Mouse (Mus musculus): ENCODE data around the gene Yap1. TPM values are rescaled to one million over a fixed set of nuclear protein-coding genes. Genes with fewer than 3 reads are reported as not detected.

The Yap1 gene
- polyA plus RNA-seq, 1 experiment = not detected

DNA sequence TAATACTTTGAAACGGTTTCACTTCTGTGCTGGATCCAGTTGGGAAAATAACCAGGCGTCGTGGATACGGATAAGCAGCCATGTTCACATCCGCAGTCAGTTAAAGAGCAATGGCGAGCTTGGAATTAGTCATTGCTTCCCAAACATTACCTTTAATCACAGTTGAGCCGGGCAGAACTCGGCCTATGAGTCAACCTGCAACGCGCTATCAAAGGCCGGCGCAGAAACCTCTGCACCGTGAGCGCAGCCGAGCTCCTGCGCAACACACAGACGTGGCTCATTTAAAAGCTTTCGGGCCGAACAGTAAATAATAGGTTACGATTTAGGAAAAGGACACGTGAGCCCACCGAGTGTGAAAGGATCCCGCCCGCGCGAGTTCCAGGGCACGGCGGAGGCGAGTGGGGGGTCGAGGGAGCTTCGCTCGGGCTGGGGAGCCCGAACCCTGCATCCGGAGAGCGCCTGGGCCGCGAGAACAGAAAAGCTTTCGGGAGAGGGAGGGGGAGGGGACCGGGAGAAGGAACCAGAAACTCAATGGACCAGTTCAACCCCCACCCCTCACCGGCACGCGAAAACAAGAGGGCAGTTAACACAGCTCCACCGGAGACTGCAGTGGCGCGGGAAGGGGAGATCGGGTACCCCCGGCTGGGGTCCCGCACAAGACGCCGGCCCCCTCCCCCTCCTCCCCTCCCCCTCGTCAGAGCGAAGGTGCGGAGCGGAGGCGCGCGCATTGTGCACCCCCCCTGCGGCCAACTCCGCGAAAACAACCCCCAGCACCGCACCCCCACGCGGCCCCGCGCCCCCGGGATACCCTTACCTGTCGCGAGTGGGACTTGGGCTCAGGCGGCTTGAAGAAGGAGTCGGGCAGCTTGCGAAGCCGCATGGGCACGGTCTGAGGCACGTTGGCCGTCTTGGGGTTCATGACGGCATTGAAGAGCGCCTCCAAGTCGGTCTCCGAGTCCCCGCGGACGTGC, 810 bp downstream of the Yap1 start:
- Histone ChIP-seq H3K27ac (ENCODE audit: insufficient read depth, low read depth, low read length) (no peak overlapping the region), H3K4me1 (ENCODE audit: control insufficient read depth, insufficient read depth, low read length) (peaks cover 15% of the 10 kb centered on the region), H3K4me3 (ENCODE audit: insufficient read depth, low read depth, low read length) (peak overlapping the region; percentile 65)
- TF ChIP-seq POLR2A (IDR thresholded peaks at IDR 0.05; ENCODE audit: insufficient read depth, low read depth, low read length) (no peak), CTCF (IDR thresholded peaks at IDR 0.05; ENCODE audit: insufficient read depth, low read depth, low read length) (no peak)
- WGBS = under 1% methylated on average over 82 of the region's 82 CpGs

DNA sequence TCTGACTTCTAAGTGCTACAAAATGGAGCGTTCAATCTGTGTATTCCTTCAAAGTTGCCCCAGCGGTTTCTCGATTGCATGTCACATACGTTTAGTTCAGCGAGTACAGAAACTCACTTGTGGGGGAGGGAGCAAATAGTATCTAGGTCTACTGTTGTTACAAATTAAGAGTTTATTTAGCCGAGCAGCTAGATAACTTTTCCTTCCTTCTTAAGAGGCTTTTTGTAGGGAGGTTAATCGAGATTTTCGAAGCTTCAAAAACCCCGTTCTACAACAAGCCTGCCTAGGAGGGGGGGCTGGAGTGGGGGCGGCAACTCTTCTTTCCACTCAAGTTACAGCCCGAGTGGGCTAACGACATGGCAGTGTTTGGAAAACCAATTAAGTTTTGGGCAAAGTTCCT, 1.6 kb downstream of the Yap1 start:
- no peak overlapping the region for H3K27ac ChIP-seq (ENCODE audit: insufficient read depth, low read depth, low read length)
- H3K4me3 ChIP-seq (ENCODE audit: insufficient read depth, low read depth, low read length) = peak overlapping the region; percentile 12; the same call in 1 of the 2 replicates
- TF ChIP-seq CTCF (IDR thresholded peaks at IDR 0.05; ENCODE audit: insufficient read depth, low read depth, low read length) (no peak), POLR2A (IDR thresholded peaks at IDR 0.05; ENCODE audit: insufficient read depth, low read depth, low read length) (no peak)
- H3K4me1 ChIP-seq (ENCODE audit: control insufficient read depth, insufficient read depth, low read length) = peaks cover 15% of the 10 kb centered on the region
- 10% methylated on average over 12 of the region's 12 CpGs for WGBS

DNA sequence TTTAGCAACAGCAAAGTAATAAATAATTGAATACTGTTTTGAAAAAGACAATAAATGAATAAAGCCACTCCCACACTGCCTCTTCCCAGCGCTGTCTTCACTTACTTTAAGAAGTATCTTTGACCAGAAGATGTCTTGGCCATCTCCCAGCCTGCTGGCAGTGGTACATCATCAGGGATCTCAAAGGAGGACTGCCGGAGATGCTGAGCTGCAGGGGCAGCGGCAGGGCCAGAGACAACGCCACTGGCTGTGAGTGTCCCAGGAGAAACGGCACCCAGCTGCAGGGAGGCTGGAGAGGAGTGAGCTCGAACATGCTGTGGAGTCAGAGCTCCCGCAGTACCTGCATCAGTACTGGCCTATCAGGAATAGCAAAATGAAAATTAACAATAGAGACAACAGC, 3.0 kb downstream of the Yap1 start:
- Histone ChIP-seq H3K27ac (ENCODE audit: insufficient read depth, low read depth, low read length) (no peak overlapping the region), H3K4me1 (ENCODE audit: control insufficient read depth, insufficient read depth, low read length) (peaks cover 15% of the 10 kb centered on the region), H3K4me3 (ENCODE audit: insufficient read depth, low read depth, low read length) (no peak overlapping the region)
- 50% methylated on average over 7 of the region's 7 CpGs for WGBS
- no peak for TF ChIP-seq POLR2A (IDR thresholded peaks at IDR 0.05; ENCODE audit: insufficient read depth, low read depth, low read length)
- TF ChIP-seq CTCF (IDR thresholded peaks at IDR 0.05; ENCODE audit: insufficient read depth, low read depth, low read length) = no peak

DNA sequence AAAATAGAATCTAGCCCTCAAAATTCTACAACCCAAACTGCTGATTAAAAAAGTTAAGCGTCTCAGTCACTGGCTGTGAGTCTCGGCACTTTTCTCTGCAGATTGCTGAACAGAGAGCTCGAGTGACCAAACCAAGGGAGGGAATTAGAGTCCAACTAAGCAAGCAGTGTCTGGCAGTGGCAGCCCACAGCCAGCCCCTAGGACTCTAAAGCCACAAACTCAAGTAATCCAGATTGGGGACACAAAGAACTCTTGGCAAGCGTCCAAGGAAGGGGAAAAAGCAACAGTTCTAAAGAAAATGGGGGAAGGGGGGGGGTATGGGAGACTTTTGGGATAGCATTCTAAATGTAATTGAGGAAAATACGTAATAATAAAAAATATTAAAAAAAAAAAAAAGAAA, 10.1 kb downstream of the Yap1 start:
- H3K4me3 ChIP-seq (ENCODE audit: insufficient read depth, low read depth, low read length) = no peak overlapping the region
- 43% methylated on average over 5 of the region's 5 CpGs for WGBS

DNA sequence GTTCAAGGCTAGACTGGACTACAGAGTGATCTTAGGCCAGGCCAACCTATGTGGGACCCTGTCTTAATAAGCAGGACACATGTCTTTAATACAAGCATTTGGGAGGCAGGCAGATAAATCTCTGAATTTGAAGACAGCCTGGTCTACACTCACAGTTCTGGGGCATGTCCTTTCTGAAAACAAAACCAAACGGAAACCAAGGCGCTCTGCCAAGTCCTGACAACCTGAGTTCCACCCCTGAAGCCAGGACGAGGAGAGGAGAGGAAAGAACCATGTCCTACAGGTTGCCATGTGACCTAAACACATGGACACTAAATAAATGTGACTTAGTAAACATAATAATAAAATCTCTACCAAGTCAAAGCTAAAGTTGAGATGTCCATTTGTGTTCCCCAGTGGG, 11.7 kb downstream of the Yap1 start:
- Histone ChIP-seq H3K27ac (ENCODE audit: insufficient read depth, low read depth, low read length) (no peak overlapping the region), H3K4me3 (ENCODE audit: insufficient read depth, low read depth, low read length) (no peak overlapping the region), H3K4me1 (ENCODE audit: control insufficient read depth, insufficient read depth, low read length) (no peaks in the 10 kb centered on the region)
- no peak for TF ChIP-seq POLR2A (IDR thresholded peaks at IDR 0.05; ENCODE audit: insufficient read depth, low read depth, low read length)
- TF ChIP-seq CTCF (IDR thresholded peaks at IDR 0.05; ENCODE audit: insufficient read depth, low read depth, low read length) = no peak
- 60% methylated on average over 3 of the region's 3 CpGs for WGBS

More for the DNA sequence above, 10.1 kb downstream of the Yap1 start:
- Histone ChIP-seq H3K27ac (ENCODE audit: insufficient read depth, low read depth, low read length) (no peak overlapping the region), H3K4me1 (ENCODE audit: control insufficient read depth, insufficient read depth, low read length) (no peaks in the 10 kb centered on the region)
- no peak for TF ChIP-seq POLR2A (IDR thresholded peaks at IDR 0.05; ENCODE audit: insufficient read depth, low read depth, low read length)
- TF ChIP-seq CTCF (IDR thresholded peaks at IDR 0.05; ENCODE audit: insufficient read depth, low read depth, low read length) = no peak

DNA sequence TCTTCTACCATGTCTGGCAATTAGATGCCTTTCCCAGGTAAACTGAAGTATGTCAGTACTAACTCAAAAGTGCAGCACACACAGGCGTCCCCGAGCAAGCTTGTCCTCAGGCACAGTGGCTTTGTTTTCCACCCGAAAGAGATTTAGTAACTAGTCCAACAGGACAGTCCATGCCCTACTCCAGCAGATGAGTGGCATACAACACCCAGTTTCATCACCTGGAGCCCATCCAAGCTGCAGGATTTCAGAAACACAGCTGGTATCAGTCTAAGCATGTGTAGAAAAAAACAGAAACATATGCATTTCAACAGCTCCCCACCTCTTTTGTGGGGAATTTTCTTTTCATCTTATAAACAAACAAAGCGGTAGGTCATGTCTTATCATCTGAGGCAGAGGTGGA, 13.5 kb downstream of the Yap1 start:
- Histone ChIP-seq H3K4me3 (ENCODE audit: insufficient read depth, low read depth, low read length) (no peak overlapping the region), H3K4me1 (ENCODE audit: control insufficient read depth, insufficient read depth, low read length) (no peaks in the 10 kb centered on the region), H3K27ac (ENCODE audit: insufficient read depth, low read depth, low read length) (no peak overlapping the region)
- WGBS = 76% methylated on average over 4 of the region's 4 CpGs
- TF ChIP-seq CTCF (IDR thresholded peaks at IDR 0.05; ENCODE audit: insufficient read depth, low read depth, low read length) (no peak), POLR2A (IDR thresholded peaks at IDR 0.05; ENCODE audit: insufficient read depth, low read depth, low read length) (no peak)

DNA sequence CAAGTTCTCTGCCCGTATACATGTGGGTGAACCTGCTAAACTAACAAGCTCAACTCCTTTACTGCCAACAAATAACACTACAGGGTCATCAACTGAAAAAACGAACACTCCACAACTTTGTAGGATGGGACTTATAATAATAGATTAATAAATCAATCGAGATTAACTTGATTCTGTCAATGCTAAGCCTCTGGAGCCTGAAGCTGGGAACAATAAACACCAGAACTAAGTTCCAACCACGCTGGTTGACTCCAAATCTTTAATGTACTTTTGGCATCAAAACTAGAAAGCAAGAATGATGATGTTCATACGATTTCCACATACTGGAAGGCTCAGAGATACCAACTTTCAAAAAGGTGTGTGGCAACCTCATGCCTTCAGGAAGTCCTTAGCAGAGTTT, 17.3 kb downstream of the Yap1 start:
- Histone ChIP-seq H3K4me3 (ENCODE audit: insufficient read depth, low read depth, low read length) (no peak overlapping the region), H3K4me1 (ENCODE audit: control insufficient read depth, insufficient read depth, low read length) (no peaks in the 10 kb centered on the region), H3K27ac (ENCODE audit: insufficient read depth, low read depth, low read length) (no peak overlapping the region)
- TF ChIP-seq CTCF (IDR thresholded peaks at IDR 0.05; ENCODE audit: insufficient read depth, low read depth, low read length) (no peak), POLR2A (IDR thresholded peaks at IDR 0.05; ENCODE audit: insufficient read depth, low read depth, low read length) (no peak)
- WGBS = 91% methylated on average over 5 of the region's 5 CpGs

DNA sequence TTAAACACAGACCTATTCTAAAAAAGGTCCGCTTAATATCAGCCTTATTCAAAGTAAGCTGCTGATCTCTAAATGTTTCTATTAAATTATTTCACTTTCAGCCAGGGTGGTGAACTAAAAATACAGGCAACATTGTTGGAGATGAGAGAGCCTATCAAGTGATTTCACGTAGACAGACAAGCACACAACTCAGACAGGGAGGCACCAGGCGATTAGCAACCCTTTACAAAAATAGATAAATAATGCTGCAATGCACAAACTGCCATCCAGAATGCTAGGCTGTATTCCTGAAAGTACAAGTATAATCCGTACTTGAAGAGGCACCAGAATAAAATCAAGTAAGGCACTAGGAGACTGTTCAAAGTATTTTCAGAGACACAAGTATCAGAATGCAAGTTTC, 20.1 kb downstream of the Yap1 start:
- WGBS = 56% methylated on average over 4 of the region's 4 CpGs
- H3K4me3 ChIP-seq (ENCODE audit: insufficient read depth, low read depth, low read length) = no peak overlapping the region
- no peaks in the 10 kb centered on the region for H3K4me1 ChIP-seq (ENCODE audit: control insufficient read depth, insufficient read depth, low read length)
- H3K27ac ChIP-seq (ENCODE audit: insufficient read depth, low read depth, low read length) = no peak overlapping the region
- TF ChIP-seq POLR2A (IDR thresholded peaks at IDR 0.05; ENCODE audit: insufficient read depth, low read depth, low read length) (no peak), CTCF (IDR thresholded peaks at IDR 0.05; ENCODE audit: insufficient read depth, low read depth, low read length) (no peak)

DNA sequence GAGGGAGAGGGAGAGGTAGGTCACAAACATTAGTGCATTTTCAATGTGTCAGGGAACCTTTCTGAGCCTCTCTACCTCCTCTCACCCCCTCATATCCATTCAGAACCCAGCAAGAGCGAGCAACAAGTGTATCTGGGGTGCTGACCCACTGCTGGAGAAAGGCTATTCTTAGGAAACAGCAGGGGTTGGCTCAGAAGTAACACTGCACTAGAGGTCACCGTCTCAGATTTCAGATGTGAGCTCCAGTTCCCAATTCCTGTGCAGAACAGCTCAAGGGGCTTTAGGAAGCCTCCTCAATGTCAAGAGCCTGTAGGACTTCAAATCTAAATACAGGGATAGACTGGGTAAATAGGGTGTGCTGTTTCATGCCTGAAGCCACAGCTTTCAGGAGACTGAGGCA, 20.7 kb downstream of the Yap1 start:
- 37% methylated on average over 2 of the region's 2 CpGs for WGBS
- Histone ChIP-seq H3K27ac (ENCODE audit: insufficient read depth, low read depth, low read length) (no peak overlapping the region), H3K4me1 (ENCODE audit: control insufficient read depth, insufficient read depth, low read length) (no peaks in the 10 kb centered on the region), H3K4me3 (ENCODE audit: insufficient read depth, low read depth, low read length) (no peak overlapping the region)
- no peak for TF ChIP-seq CTCF (IDR thresholded peaks at IDR 0.05; ENCODE audit: insufficient read depth, low read depth, low read length)
- no peak for TF ChIP-seq POLR2A (IDR thresholded peaks at IDR 0.05; ENCODE audit: insufficient read depth, low read depth, low read length)

All from olfactory bulb, adult 2 months (tissue).